Mouse (Mus musculus) liver, embryonic 11.5 days (tissue): ENCODE measurements around the gene Celsr1. TPM values are rescaled to one million over a fixed set of nuclear protein-coding genes. Genes with fewer than 3 reads are reported as not detected.

Experiments
- ATAC-seq: fragments of 200-750 bp; cut with Nextera tagmentation; replicated peaks from 2 replicates; pipeline ENCODE4 v1.8.0; 2017; ENCODE audit warnings: moderate number of reproducible peaks, mild to moderate bottlenecking, moderate TSS enrichment, moderate library complexity; ENCODE audit not compliant: low FRiP score
- DNase-seq: peaks from one replicate; pipeline ENCODE4 v3.0.0-alpha.2; 2017; ENCODE audit warnings: low spot score
- H3K27ac ChIP-seq: fragments of 300-500 bp; sonication (generic); 2 replicates; pipeline ENCODE4 v1.5.1; 2014; ENCODE audit warnings: mild to moderate bottlenecking, low read depth, low read length, control low read depth
- H3K27me3 ChIP-seq: fragments of 300-500 bp; sonication (generic); replicated peaks from 2 replicates; pipeline ENCODE4 v1.6.1; 2014; ENCODE audit warnings: low read length, mixed read lengths; ENCODE audit not compliant: control insufficient read depth, insufficient read depth
- H3K36me3 ChIP-seq: fragments of 300-500 bp; sonication (generic); 2 replicates; pipeline ENCODE4 v1.6.1; 2014; ENCODE audit warnings: mild to moderate bottlenecking, low read length, moderate library complexity, mixed read lengths; ENCODE audit not compliant: control insufficient read depth, insufficient read depth
- H3K4me1 ChIP-seq: fragments of 300-500 bp; sonication (generic); replicated peaks from 2 replicates; pipeline ENCODE4 v1.6.1; 2014; ENCODE audit warnings: low read length, mixed read lengths; ENCODE audit not compliant: control insufficient read depth, insufficient read depth
- H3K4me2 ChIP-seq: fragments of 300-500 bp; sonication (generic); 2 replicates; pipeline ENCODE4 v1.6.1; 2014; ENCODE audit warnings: mild to moderate bottlenecking, control low read depth, moderate library complexity
- H3K4me3 ChIP-seq: fragments of 300-500 bp; sonication (generic); 2 replicates; pipeline ENCODE4 v1.5.1; 2014; ENCODE audit warnings: low read depth, low read length, control low read depth
- H3K9ac ChIP-seq: fragments of 300-500 bp; sonication (generic); 2 replicates; pipeline ENCODE4 v1.6.1; 2014; ENCODE audit warnings: low read depth, low read length, control low read depth
- H3K9me3 ChIP-seq: fragments of 300-500 bp; sonication (generic); 2 replicates; pipeline ENCODE4 v1.6.1; 2016; ENCODE audit warnings: low read length, inconsistent platforms, mixed read lengths; ENCODE audit not compliant: control insufficient read depth
- WGBS: fragments of 180-500 bp; shearing (Covaris S2); extraction: QIAGEN DNeasy Blood & Tissue Kit; methylation state at CpG from one replicate; pipeline ENCODE4 v1.1.7; 2014; 5-methylcytosine and 5-hydroxymethylcytosine counted together
- polyA plus RNA-seq: library from polyadenylated mRNA; unstranded; fragments of >200 nt; fragmentation: Nextera tagmentation; extraction: Ambion mirVana; gene quantifications from 2 replicates; pipeline ENCODE4 v1.2.1, GENCODE M21; 2014

Gene Celsr1
- polyA plus RNA-seq, 1 experiment from 2014 or later, result 1.4 TPM

- no peak overlapping the region for H3K9ac ChIP-seq
- no peak overlapping the region for H3K4me2 ChIP-seq
- no peak overlapping the region for H3K4me3 ChIP-seq
- H3K36me3 ChIP-seq, result no peaks in the 10 kb centered on the region
- peaks cover 4% of the 10 kb centered on the region; the same call in 1 of the 2 replicates for H3K4me1 ChIP-seq
- no peak overlapping the region for H3K27ac ChIP-seq
- H3K9me3 ChIP-seq, result no peaks in the 10 kb centered on the region
- 72% methylated on average over 9 of the region's 9 CpGs for WGBS
- no peaks in the 10 kb centered on the region; the same call in 1 of the 2 replicates for H3K27me3 ChIP-seq
- ATAC-seq (no peak), DNase-seq (no peak)
Observed at GRCm38 (mm10) chr15:85977086-85977485, 56.5 kb downstream of the Celsr1 start.

GRCm38 (mm10) chr15:85975746-85976145 is 57.8 kb downstream of the Celsr1 start:
- Histone ChIP-seq H3K4me2 (no peak overlapping the region), H3K4me1 (no peaks in the 10 kb centered on the region), H3K27ac (no peak overlapping the region), H3K36me3 (no peaks in the 10 kb centered on the region), H3K9me3 (no peaks in the 10 kb centered on the region), H3K4me3 (no peak overlapping the region), H3K27me3 (no peaks in the 10 kb centered on the region; the same call in 1 of the 2 replicates), H3K9ac (no peak overlapping the region)
- 60% methylated on average over 16 of the region's 16 CpGs for WGBS
- ATAC-seq (no peak), DNase-seq (no peak)

- H3K9me3 ChIP-seq, result no peaks in the 10 kb centered on the region
- ATAC-seq (no peak), DNase-seq (no peak)
- no peaks in the 10 kb centered on the region for H3K36me3 ChIP-seq
- no peaks in the 10 kb centered on the region; the same call in 1 of the 2 replicates for H3K27me3 ChIP-seq
- H3K4me2 ChIP-seq, result no peak overlapping the region
- no peak overlapping the region for H3K9ac ChIP-seq
- no peak overlapping the region for H3K27ac ChIP-seq
- 0 out of 2 replicates have a peak, but pooled peaks cover 5% of the 10 kb centered on the region for H3K4me1 ChIP-seq
- H3K4me3 ChIP-seq, result no peak overlapping the region
- WGBS, result 78% methylated on average over 5 of the region's 5 CpGs
Observed at GRCm38 (mm10) chr15:85971596-85971995, 62.0 kb downstream of the Celsr1 start.

GRCm38 (mm10) chr15:85970441-85970840 is 63.1 kb downstream of the Celsr1 start:
- no peak for ATAC-seq
- Histone ChIP-seq H3K27me3 (no peaks in the 10 kb centered on the region; the same call in 1 of the 2 replicates), H3K4me1 (0 out of 2 replicates have a peak, but pooled peaks cover 5% of the 10 kb centered on the region), H3K36me3 (no peaks in the 10 kb centered on the region), H3K9me3 (no peaks in the 10 kb centered on the region), H3K27ac (no peak overlapping the region), H3K9ac (no peak overlapping the region), H3K4me2 (no peak overlapping the region), H3K4me3 (no peak overlapping the region)
- WGBS, result 52% methylated on average over 8 of the region's 8 CpGs
- no peak for DNase-seq

GRCm38 (mm10) chr15:85969707-85970153 is 63.8 kb downstream of the Celsr1 start:
- DNase-seq, result no peak
- no peak for ATAC-seq

GRCm38 (mm10) chr15:85969291-85969690 is 64.3 kb downstream of the Celsr1 start:
- DNase-seq, result no peak
- Histone ChIP-seq H3K36me3 (no peaks in the 10 kb centered on the region), H3K4me2 (no peak overlapping the region), H3K27ac (no peak overlapping the region), H3K4me3 (no peak overlapping the region), H3K9me3 (no peaks in the 10 kb centered on the region), H3K9ac (no peak overlapping the region), H3K4me1 (0 out of 2 replicates have a peak, but pooled peaks cover 5% of the 10 kb centered on the region), H3K27me3 (no peaks in the 10 kb centered on the region; the same call in 1 of the 2 replicates)
- WGBS, result 85% methylated on average over 7 of the region's 7 CpGs
- ATAC-seq, result no peak

More at GRCm38 (mm10) chr15:85969707-85970153, 63.8 kb downstream of the Celsr1 start:
- H3K4me3 ChIP-seq, result no peak overlapping the region
- no peak overlapping the region for H3K27ac ChIP-seq
- H3K9ac ChIP-seq, result no peak overlapping the region
- H3K4me1 ChIP-seq, result 0 out of 2 replicates have a peak, but pooled peaks cover 5% of the 10 kb centered on the region
- H3K27me3 ChIP-seq, result no peaks in the 10 kb centered on the region; the same call in 1 of the 2 replicates
- WGBS, result 43% methylated on average over 3 of the region's 3 CpGs
- H3K4me2 ChIP-seq, result no peak overlapping the region
- no peaks in the 10 kb centered on the region for H3K9me3 ChIP-seq
- no peaks in the 10 kb centered on the region for H3K36me3 ChIP-seq

GRCm38 (mm10) chr15:85966032-85966431 is 67.5 kb downstream of the Celsr1 start:
- no peak overlapping the region for H3K4me2 ChIP-seq
- H3K4me1 ChIP-seq, result 0 out of 2 replicates have a peak, but pooled peaks cover 5% of the 10 kb centered on the region
- no peak overlapping the region for H3K9ac ChIP-seq
- no peak for ATAC-seq
- no peaks in the 10 kb centered on the region for H3K9me3 ChIP-seq
- no peaks in the 10 kb centered on the region; the same call in 1 of the 2 replicates for H3K27me3 ChIP-seq
- H3K4me3 ChIP-seq, result no peak overlapping the region
- WGBS, result 86% methylated on average over 7 of the region's 7 CpGs
- DNase-seq, result no peak
- no peak overlapping the region for H3K27ac ChIP-seq
- H3K36me3 ChIP-seq, result no peaks in the 10 kb centered on the region

GRCm38 (mm10) chr15:85963279-85963840 is 70.2 kb downstream of the Celsr1 start:
- ATAC-seq (no peak), DNase-seq (no peak)
- H3K27me3 ChIP-seq, result no peaks in the 10 kb centered on the region; the same call in 1 of the 2 replicates
- H3K9me3 ChIP-seq, result no peaks in the 10 kb centered on the region
- H3K4me1 ChIP-seq, result no peaks in the 10 kb centered on the region
- H3K9ac ChIP-seq, result no peak overlapping the region
- no peaks in the 10 kb centered on the region for H3K36me3 ChIP-seq
- 55% methylated on average over 8 of the region's 8 CpGs for WGBS
- no peak overlapping the region for H3K4me2 ChIP-seq
- no peak overlapping the region for H3K27ac ChIP-seq
- no peak overlapping the region for H3K4me3 ChIP-seq

GRCm38 (mm10) chr15:85962691-85963090 is 70.9 kb downstream of the Celsr1 start:
- Histone ChIP-seq H3K4me3 (no peak overlapping the region), H3K27ac (no peak overlapping the region), H3K9me3 (no peaks in the 10 kb centered on the region), H3K4me1 (no peaks in the 10 kb centered on the region), H3K9ac (no peak overlapping the region), H3K4me2 (no peak overlapping the region), H3K27me3 (no peaks in the 10 kb centered on the region; the same call in 1 of the 2 replicates), H3K36me3 (no peaks in the 10 kb centered on the region)
- 91% methylated on average over 8 of the region's 8 CpGs for WGBS
- ATAC-seq, result no peak
- no peak for DNase-seq
